Mouse (Mus musculus) heart, postnatal 0 days (tissue): ENCODE measurements around the gene Ptpn11.

Experiments used
- CTCF ChIP-seq: IDR thresholded peaks from 2 replicates; pipeline ENCODE4 v1.5.1; 2016; ENCODE audit warnings: antibody characterized with exemption, control low read depth, low read depth
- EP300 ChIP-seq: IDR thresholded peaks from 2 replicates; pipeline ENCODE4 v1.6.1; 2016; ENCODE audit warnings: antibody characterized with exemption, low read depth

DNA sequence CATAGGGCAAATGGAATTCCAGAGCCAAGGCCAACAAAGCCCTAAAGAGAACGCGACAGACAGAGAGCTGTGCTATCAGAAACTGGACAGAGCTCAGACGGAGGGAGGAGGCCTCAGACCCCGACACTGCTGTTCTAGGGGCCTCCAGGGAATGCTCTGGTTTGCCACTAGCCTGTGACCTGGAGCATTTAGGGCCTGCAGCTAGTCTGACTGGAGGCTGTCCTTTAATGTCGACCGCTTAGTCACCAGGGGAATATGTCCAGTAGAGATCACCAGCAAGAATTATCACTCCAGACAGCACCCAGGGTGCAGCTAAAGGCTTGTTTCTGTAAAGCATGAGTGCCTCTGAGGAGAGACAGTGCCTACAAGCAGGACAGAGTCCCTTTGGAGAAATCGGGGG is 32.2 kb downstream of the Ptpn11 start:
- TF ChIP-seq CTCF (no peak), EP300 (no peak)
